Mouse (Mus musculus): ENCODE results near the gene Gm21738.
"Not testable (repeated sequence)": the region's sequence is repeated elsewhere in the genome, so short reads cannot be mapped to it uniquely, and the experiment has no call there.

Gm21738 gene

GRCm38 (mm10) chr14:19418830-19419229, at the start of gene Gm21738:
Gm21738 (minus strand) TSS chr14:19418930.
- DNase-seq: not testable (repeated sequence)

GRCm38 (mm10) chr14:19383741-19384140, 35.0 kb downstream of the Gm21738 start:
- not testable (repeated sequence) for DNase-seq
